Mouse (Mus musculus): Measurements from ENCODE around the gene Hcar2. TPM values are rescaled to one million over a fixed set of nuclear protein-coding genes. Genes with fewer than 3 reads are reported as not detected.
A peak's percentile ranks its signal among the peaks of the same experiment; 100 is the strongest.

Hcar2 gene
- polyA plus RNA-seq, 1 experiment from 2014 or later: not detected

GRCm38 (mm10) chr5:123893520-123893919, 28.2 kb upstream of the Hcar2 start:
- Histone ChIP-seq H3K36me3 (ENCODE audit: control insufficient read depth, insufficient read depth, low read length) (no peaks in the 10 kb centered on the region), H3K4me3 (ENCODE audit: low read depth, low read length) (no peak overlapping the region), H3K9ac (ENCODE audit: low read depth, low read length) (no peak overlapping the region), H3K27me3 (ENCODE audit: control insufficient read depth, insufficient read depth, low read length) (no peaks in the 10 kb centered on the region), H3K4me2 (replicated peaks; ENCODE audit: low read depth, low read length) (no peak overlapping the region), H3K27ac (ENCODE audit: low read depth, low read length) (no peak overlapping the region), H3K4me1 (replicated peaks; ENCODE audit: control insufficient read depth, insufficient read depth, low read length) (no peaks in the 10 kb centered on the region), H3K9me3 (ENCODE audit: control insufficient read depth, low read length) (no peaks in the 10 kb centered on the region)
- WGBS: 95% methylated on average over 5 of the region's 5 CpGs
- ATAC-seq (ENCODE audit: low FRiP score): no peak
- no peak for DNase-seq (ENCODE audit: low spot score)

GRCm38 (mm10) chr5:123891669-123892068, 26.4 kb upstream of the Hcar2 start:
- 50% methylated on average over 6 of the region's 6 CpGs for WGBS
- Histone ChIP-seq H3K27me3 (ENCODE audit: control insufficient read depth, insufficient read depth, low read length) (no peaks in the 10 kb centered on the region), H3K4me2 (replicated peaks; ENCODE audit: low read depth, low read length) (no peak overlapping the region), H3K36me3 (ENCODE audit: control insufficient read depth, insufficient read depth, low read length) (no peaks in the 10 kb centered on the region), H3K9ac (ENCODE audit: low read depth, low read length) (no peak overlapping the region), H3K27ac (ENCODE audit: low read depth, low read length) (no peak overlapping the region), H3K4me1 (replicated peaks; ENCODE audit: control insufficient read depth, insufficient read depth, low read length) (no peaks in the 10 kb centered on the region), H3K9me3 (ENCODE audit: control insufficient read depth, low read length) (no peaks in the 10 kb centered on the region), H3K4me3 (ENCODE audit: low read depth, low read length) (no peak overlapping the region)
- DNase-seq (ENCODE audit: low spot score): peak; percentile 39
- ATAC-seq (ENCODE audit: low FRiP score): no peak

- H3K27ac ChIP-seq (ENCODE audit: low read depth, low read length): no peak overlapping the region
- WGBS: 76% methylated on average over 5 of the region's 5 CpGs
- no peak overlapping the region for H3K9ac ChIP-seq (ENCODE audit: low read depth, low read length)
- no peak for DNase-seq (ENCODE audit: low spot score)
- no peaks in the 10 kb centered on the region for H3K4me1 ChIP-seq (replicated peaks; ENCODE audit: control insufficient read depth, insufficient read depth, low read length)
- H3K27me3 ChIP-seq (ENCODE audit: control insufficient read depth, insufficient read depth, low read length): no peaks in the 10 kb centered on the region
- H3K36me3 ChIP-seq (ENCODE audit: control insufficient read depth, insufficient read depth, low read length): no peaks in the 10 kb centered on the region
- ATAC-seq (ENCODE audit: low FRiP score): no peak
- H3K4me2 ChIP-seq (replicated peaks; ENCODE audit: low read depth, low read length): no peak overlapping the region
- H3K9me3 ChIP-seq (ENCODE audit: control insufficient read depth, low read length): no peaks in the 10 kb centered on the region
- H3K4me3 ChIP-seq (ENCODE audit: low read depth, low read length): no peak overlapping the region
These were observed 25.7 kb upstream of the Hcar2 start for GRCm38 (mm10) chr5:123890987-123891386.

GRCm38 (mm10) chr5:123890312-123890711, 25.0 kb upstream of the Hcar2 start:
- no peak for DNase-seq (ENCODE audit: low spot score)
- no peak for ATAC-seq (ENCODE audit: low FRiP score)

GRCm38 (mm10) chr5:123886365-123886764, 21.1 kb upstream of the Hcar2 start:
- DNase-seq (ENCODE audit: low spot score) (no peak), ATAC-seq (ENCODE audit: low FRiP score) (no peak)
- Histone ChIP-seq H3K9ac (ENCODE audit: low read depth, low read length) (no peak overlapping the region), H3K4me1 (replicated peaks; ENCODE audit: control insufficient read depth, insufficient read depth, low read length) (no peaks in the 10 kb centered on the region), H3K36me3 (ENCODE audit: control insufficient read depth, insufficient read depth, low read length) (no peaks in the 10 kb centered on the region), H3K4me3 (ENCODE audit: low read depth, low read length) (no peak overlapping the region), H3K27me3 (ENCODE audit: control insufficient read depth, insufficient read depth, low read length) (no peaks in the 10 kb centered on the region), H3K27ac (ENCODE audit: low read depth, low read length) (no peak overlapping the region), H3K9me3 (ENCODE audit: control insufficient read depth, low read length) (no peaks in the 10 kb centered on the region), H3K4me2 (replicated peaks; ENCODE audit: low read depth, low read length) (no peak overlapping the region)
- 67% methylated on average over 3 of the region's 3 CpGs for WGBS

More at GRCm38 (mm10) chr5:123890312-123890711, 25.0 kb upstream of the Hcar2 start:
- no peak overlapping the region for H3K9ac ChIP-seq (ENCODE audit: low read depth, low read length)
- H3K36me3 ChIP-seq (ENCODE audit: control insufficient read depth, insufficient read depth, low read length): no peaks in the 10 kb centered on the region
- no peaks in the 10 kb centered on the region for H3K4me1 ChIP-seq (replicated peaks; ENCODE audit: control insufficient read depth, insufficient read depth, low read length)
- H3K27me3 ChIP-seq (ENCODE audit: control insufficient read depth, insufficient read depth, low read length): no peaks in the 10 kb centered on the region
- H3K9me3 ChIP-seq (ENCODE audit: control insufficient read depth, low read length): no peaks in the 10 kb centered on the region
- H3K27ac ChIP-seq (ENCODE audit: low read depth, low read length): no peak overlapping the region
- H3K4me2 ChIP-seq (replicated peaks; ENCODE audit: low read depth, low read length): no peak overlapping the region
- no peak overlapping the region for H3K4me3 ChIP-seq (ENCODE audit: low read depth, low read length)
- 71% methylated on average over 2 of the region's 2 CpGs for WGBS

- H3K27me3 ChIP-seq (ENCODE audit: control insufficient read depth, insufficient read depth, low read length): no peaks in the 10 kb centered on the region
- H3K9ac ChIP-seq (ENCODE audit: low read depth, low read length): no peak overlapping the region
- no peaks in the 10 kb centered on the region for H3K4me1 ChIP-seq (replicated peaks; ENCODE audit: control insufficient read depth, insufficient read depth, low read length)
- 83% methylated on average over 10 of the region's 10 CpGs for WGBS
- no peak for DNase-seq (ENCODE audit: low spot score)
- no peaks in the 10 kb centered on the region for H3K9me3 ChIP-seq (ENCODE audit: control insufficient read depth, low read length)
- no peaks in the 10 kb centered on the region for H3K36me3 ChIP-seq (ENCODE audit: control insufficient read depth, insufficient read depth, low read length)
- H3K4me3 ChIP-seq (ENCODE audit: low read depth, low read length): no peak overlapping the region
- H3K4me2 ChIP-seq (replicated peaks; ENCODE audit: low read depth, low read length): no peak overlapping the region
- no peak for ATAC-seq (ENCODE audit: low FRiP score)
- H3K27ac ChIP-seq (ENCODE audit: low read depth, low read length): no peak overlapping the region
These were observed 19.0 kb upstream of the Hcar2 start for GRCm38 (mm10) chr5:123884332-123884731.

- Histone ChIP-seq H3K27me3 (ENCODE audit: control insufficient read depth, insufficient read depth, low read length) (no peaks in the 10 kb centered on the region), H3K9ac (ENCODE audit: low read depth, low read length) (no peak overlapping the region), H3K9me3 (ENCODE audit: control insufficient read depth, low read length) (no peaks in the 10 kb centered on the region), H3K36me3 (ENCODE audit: control insufficient read depth, insufficient read depth, low read length) (no peaks in the 10 kb centered on the region), H3K4me1 (replicated peaks; ENCODE audit: control insufficient read depth, insufficient read depth, low read length) (no peaks in the 10 kb centered on the region), H3K4me3 (ENCODE audit: low read depth, low read length) (no peak overlapping the region), H3K27ac (ENCODE audit: low read depth, low read length) (no peak overlapping the region), H3K4me2 (replicated peaks; ENCODE audit: low read depth, low read length) (no peak overlapping the region)
- WGBS: 82% methylated on average over 7 of the region's 7 CpGs
- no peak for DNase-seq (ENCODE audit: low spot score)
- ATAC-seq (ENCODE audit: low FRiP score): no peak
These were observed 18.6 kb upstream of the Hcar2 start for GRCm38 (mm10) chr5:123883891-123884290.

GRCm38 (mm10) chr5:123880778-123881177, 15.5 kb upstream of the Hcar2 start:
- Histone ChIP-seq H3K27me3 (ENCODE audit: control insufficient read depth, insufficient read depth, low read length) (no peaks in the 10 kb centered on the region), H3K27ac (ENCODE audit: low read depth, low read length) (no peak overlapping the region), H3K4me1 (replicated peaks; ENCODE audit: control insufficient read depth, insufficient read depth, low read length) (no peaks in the 10 kb centered on the region), H3K9ac (ENCODE audit: low read depth, low read length) (no peak overlapping the region), H3K9me3 (ENCODE audit: control insufficient read depth, low read length) (no peaks in the 10 kb centered on the region), H3K36me3 (ENCODE audit: control insufficient read depth, insufficient read depth, low read length) (no peaks in the 10 kb centered on the region), H3K4me2 (replicated peaks; ENCODE audit: low read depth, low read length) (no peak overlapping the region), H3K4me3 (ENCODE audit: low read depth, low read length) (no peak overlapping the region)
- WGBS: 86% methylated on average over 13 of the region's 14 CpGs
- DNase-seq (ENCODE audit: low spot score): no peak
- ATAC-seq (ENCODE audit: low FRiP score): no peak

- H3K4me3 ChIP-seq (ENCODE audit: low read depth, low read length): no peak within 1 kb of the TSS
- ATAC-seq (ENCODE audit: low FRiP score) (no peak), DNase-seq (ENCODE audit: low spot score) (no peak)
- 67% methylated on average over 12 of the region's 12 CpGs for WGBS
- H3K9me3 ChIP-seq (ENCODE audit: control insufficient read depth, low read length): no peaks in the 10 kb centered on the region
- H3K27ac ChIP-seq (ENCODE audit: low read depth, low read length): no peak within 1 kb of the TSS
- no peaks in the 10 kb centered on the region for H3K27me3 ChIP-seq (ENCODE audit: control insufficient read depth, insufficient read depth, low read length)
- H3K4me1 ChIP-seq (replicated peaks; ENCODE audit: control insufficient read depth, insufficient read depth, low read length): no peaks in the 10 kb centered on the region
- H3K9ac ChIP-seq (ENCODE audit: low read depth, low read length): no peak within 1 kb of the TSS
- no peak within 1 kb of the TSS for H3K4me2 ChIP-seq (replicated peaks; ENCODE audit: low read depth, low read length)
- no peaks in the 10 kb centered on the region for H3K36me3 ChIP-seq (ENCODE audit: control insufficient read depth, insufficient read depth, low read length)
These were observed 14.6 kb upstream of the Hcar2 start, which contains the start of gene Hcar1 for GRCm38 (mm10) chr5:123879928-123880327. TSS of gene Hcar1 (minus strand) at chr5:123880020.
